Mouse (Mus musculus) lung, postnatal 0 days (tissue): ENCODE results near the gene Sox5. TPM values are rescaled to one million over a fixed set of nuclear protein-coding genes. Genes with fewer than 3 reads are reported as not detected.

Source experiments
- ATAC-seq: fragments of 200-750 bp; cut with Nextera tagmentation; 2 replicates; pipeline ENCODE4 v1.8.0; 2017; ENCODE audit warnings: moderate library complexity
- DNase-seq: peaks from one replicate; pipeline ENCODE4 v3.0.0-alpha.2; 2016; ENCODE audit warnings: low spot score
- H3K27ac ChIP-seq: fragments of 300-500 bp; sonication (generic); 2 replicates; pipeline ENCODE4 v1.5.1; 2014; ENCODE audit warnings: antibody characterized with exemption, mild to moderate bottlenecking, low read length, mixed read lengths
- H3K27me3 ChIP-seq: fragments of 300-500 bp; sonication (generic); replicated peaks from 2 replicates; pipeline ENCODE4 v1.6.1; 2014; ENCODE audit warnings: low read length, mixed read lengths; ENCODE audit not compliant: insufficient read depth
- H3K36me3 ChIP-seq: fragments of 300-500 bp; sonication (generic); 2 replicates; pipeline ENCODE4 v1.6.1; 2014; ENCODE audit warnings: low read length, mixed read lengths; ENCODE audit not compliant: insufficient read depth
- H3K4me1 ChIP-seq: fragments of 300-500 bp; sonication (generic); 2 replicates; pipeline ENCODE4 v1.6.1; 2014; ENCODE audit warnings: antibody characterized with exemption, low read depth, low read length, mixed read lengths; ENCODE audit not compliant: insufficient read depth
- H3K4me2 ChIP-seq: fragments of 300-500 bp; sonication (generic); replicated peaks from 2 replicates; pipeline ENCODE4 v1.6.1; 2014; ENCODE audit warnings: low read depth, mild to moderate bottlenecking, low read length, moderate library complexity, mixed read lengths
- H3K4me3 ChIP-seq: fragments of 300-500 bp; sonication (generic); 2 replicates; pipeline ENCODE4 v1.5.1; 2014; ENCODE audit warnings: low read depth, low read length
- H3K9ac ChIP-seq: fragments of 300-500 bp; sonication (generic); replicated peaks from 2 replicates; pipeline ENCODE4 v1.6.1; 2014; ENCODE audit warnings: low read depth, mild to moderate bottlenecking
- H3K9me3 ChIP-seq: fragments of 300-500 bp; sonication (generic); 2 replicates; pipeline ENCODE4 v1.6.1; 2016; ENCODE audit warnings: low read length, mixed read lengths
- CTCF ChIP-seq: IDR thresholded peaks from 2 replicates; pipeline ENCODE4 v1.5.1; 2016; ENCODE audit warnings: antibody characterized with exemption, mild to moderate bottlenecking
- EP300 ChIP-seq: IDR thresholded peaks from 2 replicates; pipeline ENCODE4 v1.6.1; 2016; ENCODE audit warnings: antibody characterized with exemption, mild to moderate bottlenecking, control low read depth
- WGBS: fragments of 180-500 bp; shearing (Covaris S2); extraction: QIAGEN DNeasy Blood & Tissue Kit; methylation state at CpG from one replicate; pipeline ENCODE4 v1.1.7; 2014; 5-methylcytosine and 5-hydroxymethylcytosine counted together
- polyA plus RNA-seq: library from polyadenylated mRNA; unstranded; fragments of >200 nt; fragmentation: Nextera tagmentation; extraction: Ambion mirVana; gene quantifications from 2 replicates; pipeline ENCODE4 v1.2.1, GENCODE M21; 2015

Gene Sox5
- polyA plus RNA-seq, 1 experiment from 2014 or later: 9.8 TPM

DNA sequence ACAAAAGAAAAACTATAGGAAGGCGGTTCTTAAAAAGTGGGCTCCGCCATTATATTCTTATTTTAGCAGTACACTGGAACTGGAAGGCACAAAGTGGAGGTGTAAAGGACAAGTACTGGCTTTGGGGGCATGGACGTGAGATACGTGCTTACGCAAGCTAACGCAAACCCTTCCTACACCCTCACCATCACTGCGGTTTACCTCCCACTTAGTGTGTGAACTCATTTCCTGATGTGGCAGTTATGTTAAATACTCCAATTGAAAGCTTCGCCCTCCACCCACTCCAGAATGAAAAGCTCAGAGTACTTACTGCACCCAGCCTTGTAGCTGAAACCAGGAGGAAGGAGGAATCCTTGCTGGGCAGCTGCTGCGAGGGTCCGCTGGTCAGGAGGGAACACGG is 821.3 kb downstream of the Sox5 start:
- Histone ChIP-seq H3K9ac (no peak overlapping the region), H3K9me3 (no peaks in the 10 kb centered on the region), H3K4me2 (no peak overlapping the region), H3K36me3 (no peaks in the 10 kb centered on the region), H3K4me3 (no peak overlapping the region), H3K27ac (no peak overlapping the region), H3K27me3 (no peaks in the 10 kb centered on the region), H3K4me1 (no peaks in the 10 kb centered on the region)
- no peak for ATAC-seq
- TF ChIP-seq EP300 (no peak), CTCF (no peak)
- WGBS: 93% methylated on average over 11 of the region's 11 CpGs
- no peak for DNase-seq

GRCm38 (mm10) chr6:143960081-143960480 is 821.7 kb downstream of the Sox5 start:
- H3K4me3 ChIP-seq: no peak overlapping the region
- ATAC-seq (no peak), DNase-seq (no peak)
- no peaks in the 10 kb centered on the region for H3K4me1 ChIP-seq
- TF ChIP-seq CTCF (no peak), EP300 (no peak)
- WGBS: 77% methylated on average over 8 of the region's 8 CpGs
- no peaks in the 10 kb centered on the region for H3K9me3 ChIP-seq
- H3K9ac ChIP-seq: no peak overlapping the region
- no peaks in the 10 kb centered on the region for H3K27me3 ChIP-seq
- H3K36me3 ChIP-seq: no peaks in the 10 kb centered on the region
- H3K27ac ChIP-seq: no peak overlapping the region
- no peak overlapping the region for H3K4me2 ChIP-seq

- H3K9ac ChIP-seq: no peak overlapping the region
- H3K4me2 ChIP-seq: no peak overlapping the region
- H3K9me3 ChIP-seq: no peaks in the 10 kb centered on the region
- DNase-seq (no peak), ATAC-seq (no peak)
- no peak overlapping the region for H3K27ac ChIP-seq
- no peaks in the 10 kb centered on the region for H3K4me1 ChIP-seq
- no peak overlapping the region for H3K4me3 ChIP-seq
- H3K36me3 ChIP-seq: no peaks in the 10 kb centered on the region
- no peaks in the 10 kb centered on the region for H3K27me3 ChIP-seq
- TF ChIP-seq CTCF (no peak), EP300 (no peak)
- 65% methylated on average over 7 of the region's 7 CpGs for WGBS
Measured at GRCm38 (mm10) chr6:143958372-143958771, 823.4 kb downstream of the Sox5 start.

GRCm38 (mm10) chr6:143957063-143957462 is 824.7 kb downstream of the Sox5 start:
- no peaks in the 10 kb centered on the region for H3K36me3 ChIP-seq
- WGBS: 54% methylated on average over 5 of the region's 5 CpGs
- no peak for TF ChIP-seq EP300
- no peak for TF ChIP-seq CTCF

GRCm38 (mm10) chr6:143948553-143949308 is 833.0 kb downstream of the Sox5 start:
- Histone ChIP-seq H3K4me3 (no peak overlapping the region), H3K4me1 (no peaks in the 10 kb centered on the region), H3K36me3 (no peaks in the 10 kb centered on the region), H3K9me3 (no peaks in the 10 kb centered on the region), H3K27me3 (no peaks in the 10 kb centered on the region), H3K4me2 (no peak overlapping the region), H3K27ac (no peak overlapping the region), H3K9ac (no peak overlapping the region)
- TF ChIP-seq EP300 (no peak), CTCF (no peak)
- WGBS: 78% methylated on average over 12 of the region's 12 CpGs
- ATAC-seq: no peak
- DNase-seq: no peak

More at GRCm38 (mm10) chr6:143957063-143957462, 824.7 kb downstream of the Sox5 start:
- Histone ChIP-seq H3K4me1 (no peaks in the 10 kb centered on the region), H3K27ac (no peak overlapping the region), H3K9me3 (no peaks in the 10 kb centered on the region), H3K9ac (no peak overlapping the region), H3K4me2 (no peak overlapping the region), H3K27me3 (no peaks in the 10 kb centered on the region), H3K4me3 (no peak overlapping the region)
- DNase-seq (no peak), ATAC-seq (no peak)

- Histone ChIP-seq H3K9ac (no peak overlapping the region), H3K9me3 (no peaks in the 10 kb centered on the region), H3K4me3 (no peak overlapping the region), H3K4me1 (no peaks in the 10 kb centered on the region), H3K27ac (no peak overlapping the region), H3K4me2 (no peak overlapping the region), H3K36me3 (no peaks in the 10 kb centered on the region), H3K27me3 (no peaks in the 10 kb centered on the region)
- ATAC-seq: no peak
- DNase-seq: no peak
- no peak for TF ChIP-seq EP300
- no peak for TF ChIP-seq CTCF
- 80% methylated on average over 4 of the region's 4 CpGs for WGBS
Measured at GRCm38 (mm10) chr6:143948071-143948470, 833.7 kb downstream of the Sox5 start.

DNA sequence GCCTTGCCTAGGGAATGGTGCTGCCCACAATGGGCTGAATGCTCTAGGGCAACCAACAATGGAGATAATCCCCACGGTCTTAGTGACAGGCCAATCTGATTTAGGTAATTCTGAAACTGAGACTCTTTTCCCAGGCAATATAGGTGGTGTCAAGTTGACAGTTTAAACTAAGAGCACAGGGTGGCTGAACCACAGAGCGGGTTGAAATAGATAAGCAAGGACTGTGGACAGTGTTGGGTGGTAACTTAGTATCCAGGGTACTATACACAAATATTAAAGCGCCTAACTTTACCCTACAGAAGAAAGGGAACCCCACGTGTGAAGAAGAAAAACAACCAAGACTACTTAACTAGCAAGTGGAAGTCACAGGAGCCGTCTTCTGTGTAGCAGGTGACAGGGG is 838.7 kb downstream of the Sox5 start:
- no peaks in the 10 kb centered on the region for H3K4me1 ChIP-seq
- no peak overlapping the region for H3K4me3 ChIP-seq
- WGBS: 84% methylated on average over 5 of the region's 5 CpGs
- no peaks in the 10 kb centered on the region for H3K36me3 ChIP-seq
- ATAC-seq (no peak), DNase-seq (no peak)
- no peak overlapping the region for H3K9ac ChIP-seq
- H3K27ac ChIP-seq: no peak overlapping the region
- no peak overlapping the region for H3K4me2 ChIP-seq
- H3K27me3 ChIP-seq: no peaks in the 10 kb centered on the region
- no peaks in the 10 kb centered on the region for H3K9me3 ChIP-seq
- TF ChIP-seq CTCF: no peak
- no peak for TF ChIP-seq EP300
